Mouse (Mus musculus) embryonic facial prominence, embryonic 14.5 days (tissue): Measurements from ENCODE around the gene Hspe1. TPM values are rescaled to one million over a fixed set of nuclear protein-coding genes. Genes with fewer than 3 reads are reported as not detected.

ENCODE experiments used
- ATAC-seq: fragments of 200-750 bp; cut with Nextera tagmentation; 2 replicates; pipeline ENCODE4 v1.8.0; 2017; ENCODE audit warnings: low read depth, moderate number of reproducible peaks, moderate TSS enrichment
- DNase-seq: peaks from one replicate; pipeline ENCODE4 v3.0.0-alpha.2; 2015; ENCODE audit warnings: low spot score
- H3K27ac ChIP-seq: fragments of 300-500 bp; sonication (generic); replicated peaks from 2 replicates; pipeline ENCODE4 v1.5.1; 2014; ENCODE audit warnings: low read depth, mild to moderate bottlenecking, low read length, moderate library complexity
- H3K27me3 ChIP-seq: fragments of 300-500 bp; sonication (generic); replicated peaks from 2 replicates; pipeline ENCODE4 v1.6.1; 2014; ENCODE audit warnings: low read length; ENCODE audit not compliant: control insufficient read depth, insufficient read depth
- H3K36me3 ChIP-seq: fragments of 300-500 bp; sonication (generic); 2 replicates; pipeline ENCODE4 v1.6.1; 2014; ENCODE audit warnings: low read length, mixed read lengths; ENCODE audit not compliant: control insufficient read depth, insufficient read depth
- H3K4me1 ChIP-seq: fragments of 300-500 bp; sonication (generic); 2 replicates; pipeline ENCODE4 v1.6.1; 2014; ENCODE audit warnings: antibody characterized with exemption, low read length; ENCODE audit not compliant: control insufficient read depth, insufficient read depth
- H3K4me2 ChIP-seq: fragments of 300-500 bp; sonication (generic); 2 replicates; pipeline ENCODE4 v1.6.1; 2014; ENCODE audit warnings: low read depth, mild to moderate bottlenecking, low read length, moderate library complexity, mixed read lengths
- H3K4me3 ChIP-seq: fragments of 300-500 bp; sonication (generic); 2 replicates; pipeline ENCODE4 v1.5.1; 2014; ENCODE audit warnings: low read depth, mild to moderate bottlenecking, low read length
- H3K9ac ChIP-seq: fragments of 300-500 bp; sonication (generic); 2 replicates; pipeline ENCODE4 v1.6.1; 2014; ENCODE audit warnings: low read depth, mild to moderate bottlenecking, low read length, moderate library complexity, mixed read lengths
- H3K9me3 ChIP-seq: fragments of 300-500 bp; sonication (generic); 2 replicates; pipeline ENCODE4 v1.6.1; 2016; ENCODE audit warnings: low read length; ENCODE audit not compliant: control insufficient read depth
- WGBS: fragments of 180-500 bp; shearing (Covaris S2); extraction: QIAGEN DNeasy Blood & Tissue Kit; methylation state at CpG from one replicate; pipeline ENCODE4 v1.1.7; 2014; 5-methylcytosine and 5-hydroxymethylcytosine counted together
- polyA plus RNA-seq: library from polyadenylated mRNA; unstranded; fragments of >200 nt; fragmentation: Nextera tagmentation; extraction: Ambion mirVana; gene quantifications from 2 replicates; pipeline ENCODE4 v1.2.1, GENCODE M21; 2014

Hspe1 gene
- polyA plus RNA-seq, 1 experiment from 2014 or later: 459 TPM

DNA sequence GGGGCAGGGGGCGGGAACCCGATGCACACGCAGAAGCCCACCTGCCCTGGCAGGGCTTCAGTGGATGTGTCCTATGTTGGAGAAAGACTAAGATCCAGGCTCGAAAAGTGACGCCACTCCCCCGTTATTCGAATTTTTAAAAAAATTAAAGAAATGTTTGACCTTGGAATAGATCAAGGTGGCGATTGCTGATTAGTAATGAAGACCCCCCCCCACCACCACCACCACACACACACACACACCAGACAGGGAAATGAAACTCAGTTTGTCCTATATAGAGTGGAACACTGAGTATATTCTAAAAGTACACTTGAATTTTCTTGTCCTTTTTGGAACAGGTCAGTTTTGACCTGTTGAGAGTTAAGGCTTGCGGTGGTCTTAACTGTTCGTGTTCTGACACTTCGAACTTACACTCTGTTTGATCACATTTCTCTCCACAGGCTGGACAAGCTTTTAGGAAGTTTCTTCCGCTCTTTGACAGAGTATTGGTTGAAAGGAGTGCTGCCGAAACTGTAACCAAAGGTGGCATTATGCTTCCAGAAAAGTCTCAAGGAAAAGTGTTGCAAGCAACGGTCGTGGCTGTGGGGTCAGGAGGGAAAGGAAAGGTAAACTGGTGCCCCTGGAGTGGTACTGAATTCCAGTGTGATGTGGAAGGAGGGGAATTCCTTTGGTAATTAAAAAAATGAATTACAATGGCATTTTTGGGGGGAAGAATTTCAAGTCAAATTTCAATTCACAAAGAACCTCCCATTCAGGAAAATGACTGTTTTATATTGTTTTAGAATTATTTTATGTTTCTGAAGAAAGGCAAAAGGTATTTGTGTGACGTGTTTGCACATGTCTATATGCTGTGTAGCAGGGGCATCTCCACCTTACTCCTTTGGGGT, 922 bp downstream of the Hspe1 start:
- Histone ChIP-seq H3K9me3 (no peaks in the 10 kb centered on the region), H3K36me3 (peaks cover 44% of the 10 kb centered on the region), H3K27ac (peak overlapping the region; percentile 95), H3K9ac (peak overlapping the region; percentile 84), H3K27me3 (no peaks in the 10 kb centered on the region), H3K4me2 (peak overlapping the region; percentile 92), H3K4me3 (peak overlapping the region; percentile 98), H3K4me1 (peaks cover 18% of the 10 kb centered on the region)
- DNase-seq: no peak
- ATAC-seq: no peak
- WGBS: 4% methylated on average over 16 of the region's 16 CpGs

DNA sequence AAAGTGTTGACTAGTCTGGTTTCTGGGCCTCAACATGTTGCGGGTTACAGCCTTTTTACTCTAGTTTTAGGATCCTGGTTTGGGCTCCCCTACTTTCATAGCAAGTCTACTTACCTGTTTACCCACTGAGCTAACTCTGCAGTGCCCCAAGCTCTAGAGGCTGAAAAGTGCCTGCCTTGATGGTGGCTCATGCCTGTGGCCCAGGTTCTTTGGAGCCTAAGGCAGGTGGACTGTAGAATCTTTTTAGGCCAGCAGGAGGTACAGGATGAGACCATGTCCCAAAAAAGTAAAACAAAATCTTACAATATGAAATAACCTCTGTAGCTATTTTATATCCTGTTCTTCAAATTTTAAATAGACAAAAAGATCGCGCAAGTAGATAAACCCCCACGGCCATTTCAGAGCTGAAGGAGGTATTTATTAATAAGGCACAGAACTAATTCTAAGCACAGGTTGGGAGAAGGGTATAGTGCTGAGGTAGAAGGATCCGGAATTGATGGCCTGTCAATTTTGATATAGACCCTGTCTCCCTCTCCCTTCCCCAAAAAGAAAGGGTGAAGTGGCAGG, 1.6 kb downstream of the Hspe1 start:
- Histone ChIP-seq H3K4me1 (peaks cover 18% of the 10 kb centered on the region), H3K9ac (peak overlapping the region; percentile 84; the same call in 1 of the 2 replicates), H3K9me3 (no peaks in the 10 kb centered on the region), H3K27ac (no peak overlapping the region), H3K36me3 (peaks cover 37% of the 10 kb centered on the region), H3K27me3 (no peaks in the 10 kb centered on the region), H3K4me2 (peak overlapping the region; percentile 92), H3K4me3 (peak overlapping the region; percentile 98)
- WGBS: 88% methylated on average over 5 of the region's 5 CpGs
- DNase-seq: no peak
- ATAC-seq: no peak

DNA sequence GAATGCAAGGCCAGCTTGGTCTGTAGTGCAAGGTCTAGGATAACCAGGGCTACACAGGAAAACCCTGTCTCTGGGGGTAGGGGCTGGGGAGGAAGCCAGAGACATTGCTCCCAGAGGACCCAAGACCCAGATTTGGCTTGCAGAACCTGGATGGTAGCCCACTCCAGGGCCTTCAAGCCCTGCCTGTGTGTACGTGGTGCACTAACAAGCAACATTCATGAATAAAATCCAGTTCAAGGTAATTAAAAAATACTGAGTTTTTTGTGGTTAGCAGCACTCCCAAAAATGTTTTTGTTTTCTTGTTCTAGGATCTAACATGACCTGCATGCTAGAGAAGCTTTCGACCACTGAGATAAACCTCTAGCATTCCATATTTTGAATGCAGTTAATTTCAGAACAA, 4.1 kb downstream of the Hspe1 start:
- 80% methylated on average over 2 of the region's 2 CpGs for WGBS
- H3K9me3 ChIP-seq: no peaks in the 10 kb centered on the region
- peaks cover 26% of the 10 kb centered on the region for H3K36me3 ChIP-seq
- no peak for DNase-seq
- H3K9ac ChIP-seq: no peak overlapping the region
- H3K4me1 ChIP-seq: peaks cover 8% of the 10 kb centered on the region
- no peak overlapping the region for H3K4me2 ChIP-seq
- H3K27me3 ChIP-seq: no peaks in the 10 kb centered on the region
- no peak overlapping the region for H3K4me3 ChIP-seq
- H3K27ac ChIP-seq: no peak overlapping the region
- ATAC-seq: no peak

DNA sequence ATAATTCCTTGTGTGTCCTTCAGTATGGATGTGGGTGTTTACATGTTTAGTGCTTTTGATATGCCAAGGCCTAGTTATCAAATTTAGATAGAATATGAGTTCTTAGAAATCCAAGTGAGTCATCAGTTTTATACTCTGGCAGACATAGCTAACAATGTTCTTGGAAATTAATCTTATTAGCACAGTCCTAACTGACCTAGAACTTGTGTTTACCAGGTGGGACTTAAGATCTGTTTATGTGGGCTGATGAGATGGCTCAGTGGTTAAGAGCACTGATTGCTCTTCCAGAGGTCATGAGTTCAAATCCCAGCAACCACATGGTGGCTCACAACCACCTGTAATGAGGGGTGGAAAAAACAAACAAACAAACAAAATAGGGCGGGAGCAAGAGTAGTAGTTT, 4.5 kb downstream of the Hspe1 start:
- no peaks in the 10 kb centered on the region for H3K27me3 ChIP-seq
- H3K4me3 ChIP-seq: no peak overlapping the region
- peaks cover 26% of the 10 kb centered on the region for H3K36me3 ChIP-seq
- H3K9ac ChIP-seq: no peak overlapping the region
- WGBS: 76% methylated on average over 1 of the region's 1 CpGs
- ATAC-seq (no peak), DNase-seq (no peak)
- no peak overlapping the region for H3K4me2 ChIP-seq
- H3K27ac ChIP-seq: no peak overlapping the region
- H3K9me3 ChIP-seq: no peaks in the 10 kb centered on the region
- peaks cover 8% of the 10 kb centered on the region for H3K4me1 ChIP-seq

DNA sequence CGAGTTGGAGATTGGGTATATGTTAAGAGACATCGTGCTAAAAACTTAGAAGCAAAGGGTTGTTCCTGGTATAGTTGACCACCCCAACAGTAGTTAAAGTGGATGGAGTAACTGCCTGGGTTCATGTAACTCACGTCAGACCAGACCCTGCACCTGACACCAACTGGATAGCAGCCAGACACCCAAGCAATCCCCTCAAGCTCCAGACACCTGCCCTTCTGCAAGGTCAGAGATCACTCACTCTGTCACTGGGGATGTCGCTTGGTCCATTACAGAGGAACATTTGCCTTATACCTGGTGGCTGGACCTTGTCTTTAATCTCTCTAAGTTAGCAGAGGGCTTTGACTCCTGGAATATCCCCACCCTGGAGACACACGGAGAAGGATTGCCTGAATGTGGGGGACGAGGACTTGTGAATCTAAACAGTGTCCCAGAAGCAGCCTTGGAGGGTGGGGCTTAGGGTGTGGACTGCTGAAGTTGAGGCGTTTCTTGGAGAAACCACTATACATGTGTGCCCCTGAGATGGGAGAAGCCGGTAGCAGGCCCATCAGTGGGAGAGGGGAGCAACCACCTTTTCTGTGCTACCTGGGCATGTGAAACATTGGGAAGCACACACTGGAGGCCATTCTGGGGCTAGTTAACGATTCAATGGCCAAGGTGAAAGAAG, 19.1 kb downstream of the Hspe1 start:
- H3K36me3 ChIP-seq: no peaks in the 10 kb centered on the region
- H3K27ac ChIP-seq: no peak overlapping the region
- no peak overlapping the region for H3K4me2 ChIP-seq
- peaks cover 6% of the 10 kb centered on the region; the same call in 1 of the 2 replicates for H3K9me3 ChIP-seq
- ATAC-seq (no peak), DNase-seq (no peak)
- no peak overlapping the region for H3K4me3 ChIP-seq
- 88% methylated on average over 9 of the region's 9 CpGs for WGBS
- no peaks in the 10 kb centered on the region for H3K27me3 ChIP-seq
- H3K9ac ChIP-seq: no peak overlapping the region
- H3K4me1 ChIP-seq: no peaks in the 10 kb centered on the region

DNA sequence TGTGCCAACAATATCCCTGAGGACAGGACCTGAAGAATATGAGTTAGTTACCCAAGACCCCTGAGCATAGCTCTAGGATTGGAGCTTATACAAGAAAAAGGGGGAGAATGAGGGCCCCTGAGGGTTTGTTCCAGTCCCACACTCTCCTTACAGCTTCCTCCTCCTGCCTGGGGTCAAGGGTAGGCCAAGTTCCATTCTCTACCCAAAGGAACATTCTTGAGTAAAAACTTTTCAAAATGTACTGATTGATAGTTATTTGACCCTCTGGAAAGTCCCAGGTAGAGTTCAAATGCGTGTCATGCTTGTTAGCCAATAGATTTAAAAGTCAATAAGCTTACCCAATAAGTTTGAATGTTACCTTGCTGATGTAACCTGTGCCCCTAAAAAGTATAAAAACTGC, 19.7 kb downstream of the Hspe1 start:
- no peak overlapping the region for H3K9ac ChIP-seq

DNA sequence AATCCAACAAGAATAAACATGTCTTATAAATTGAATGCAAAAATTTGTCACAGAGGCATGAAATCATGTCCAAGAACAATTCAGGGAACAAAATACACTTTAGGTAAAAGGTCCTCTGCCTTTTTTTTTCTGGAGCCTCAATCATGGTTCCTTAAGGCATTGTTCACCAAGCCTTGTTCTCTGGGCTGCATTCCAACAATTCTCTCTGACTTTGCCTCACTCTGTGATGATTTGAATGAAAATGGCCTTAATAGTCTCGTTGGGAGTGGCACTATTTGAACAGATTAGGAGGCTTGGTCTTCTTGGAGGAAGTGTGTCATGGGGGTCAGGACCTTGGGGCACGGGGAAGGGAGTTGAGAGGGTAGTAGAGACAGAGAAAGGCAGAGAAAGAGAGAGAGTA, 20.5 kb downstream of the Hspe1 start:
- H3K4me2 ChIP-seq: no peak overlapping the region
- no peak overlapping the region for H3K27ac ChIP-seq
- H3K4me3 ChIP-seq: no peak overlapping the region
- no peak overlapping the region for H3K9ac ChIP-seq
- DNase-seq (peak; percentile 32), ATAC-seq (no peak)
- H3K36me3 ChIP-seq: no peaks in the 10 kb centered on the region
- H3K27me3 ChIP-seq: no peaks in the 10 kb centered on the region
- H3K4me1 ChIP-seq: no peaks in the 10 kb centered on the region
- 46% methylated on average over 2 of the region's 2 CpGs for WGBS
- peaks cover 6% of the 10 kb centered on the region; the same call in 1 of the 2 replicates for H3K9me3 ChIP-seq

More for the DNA sequence above, 19.7 kb downstream of the Hspe1 start:
- Histone ChIP-seq H3K4me1 (no peaks in the 10 kb centered on the region), H3K4me2 (no peak overlapping the region), H3K27ac (no peak overlapping the region), H3K36me3 (no peaks in the 10 kb centered on the region), H3K4me3 (no peak overlapping the region), H3K9me3 (peaks cover 6% of the 10 kb centered on the region; the same call in 1 of the 2 replicates), H3K27me3 (no peaks in the 10 kb centered on the region)
- DNase-seq (no peak), ATAC-seq (no peak)
- WGBS: 92% methylated on average over 1 of the region's 1 CpGs

DNA sequence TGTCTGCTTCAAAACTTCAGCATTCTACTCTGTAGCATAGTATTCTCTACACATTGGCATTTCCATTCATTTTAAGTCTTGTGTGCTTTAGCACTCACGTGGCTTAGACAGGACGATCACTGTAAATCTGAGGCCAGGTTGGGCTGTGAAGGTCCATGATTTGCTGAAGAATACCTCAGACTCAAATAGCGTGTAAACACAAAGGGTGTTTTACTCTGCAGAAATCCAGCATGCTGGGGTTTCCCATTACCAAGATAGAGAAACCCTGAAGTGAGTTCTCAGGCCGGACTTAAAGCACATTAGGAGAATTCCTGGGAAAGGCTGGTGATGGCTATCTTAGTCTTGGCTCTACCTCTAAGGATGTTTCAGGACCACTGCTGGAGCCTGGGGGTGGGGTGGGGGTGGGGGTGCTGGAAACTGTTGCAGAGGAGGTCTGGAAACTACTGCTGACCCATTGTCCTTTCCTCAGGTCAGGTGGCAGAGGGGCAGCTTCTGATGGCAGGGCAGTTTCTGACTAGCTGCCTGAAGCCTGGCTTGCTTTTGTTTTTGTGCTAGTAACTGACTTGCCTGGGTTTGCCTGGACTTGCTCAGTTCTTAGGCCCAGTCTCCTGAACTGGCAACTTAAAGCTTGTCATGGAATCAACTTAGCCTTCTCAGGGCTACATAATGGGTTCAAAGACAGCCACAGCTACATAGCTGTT, 21.3 kb downstream of the Hspe1 start:
- Histone ChIP-seq H3K9ac (no peak overlapping the region), H3K4me3 (no peak overlapping the region), H3K4me2 (no peak overlapping the region), H3K27ac (no peak overlapping the region), H3K36me3 (no peaks in the 10 kb centered on the region), H3K9me3 (peaks cover 6% of the 10 kb centered on the region; the same call in 1 of the 2 replicates), H3K4me1 (no peaks in the 10 kb centered on the region), H3K27me3 (no peaks in the 10 kb centered on the region)
- WGBS: 82% methylated on average over 4 of the region's 4 CpGs
- no peak for DNase-seq
- ATAC-seq: no peak
